Mouse (Mus musculus) stomach, embryonic 15.5 days (tissue): ENCODE results near the gene Gnat2. TPM values are rescaled to one million over a fixed set of nuclear protein-coding genes. Genes with fewer than 3 reads are reported as not detected.

Source experiments
- ATAC-seq: fragments of 200-750 bp; cut with Nextera tagmentation; 2 replicates; pipeline ENCODE4 v1.8.0; 2017; ENCODE audit warnings: low read depth, moderate number of reproducible peaks, moderate TSS enrichment; ENCODE audit not compliant: insufficient read depth, low FRiP score
- H3K27ac ChIP-seq: fragments of 300-500 bp; sonication (generic); 2 replicates; pipeline ENCODE4 v1.5.1; 2015; ENCODE audit warnings: mild to moderate bottlenecking, inconsistent platforms
- H3K27me3 ChIP-seq: fragments of 300-500 bp; sonication (generic); replicated peaks from 2 replicates; pipeline ENCODE4 v1.6.1; 2015; ENCODE audit warnings: inconsistent platforms
- H3K36me3 ChIP-seq: fragments of 300-500 bp; sonication (generic); 2 replicates; pipeline ENCODE4 v1.6.1; 2015; ENCODE audit warnings: inconsistent platforms
- H3K4me1 ChIP-seq: fragments of 300-500 bp; sonication (generic); 2 replicates; pipeline ENCODE4 v1.6.1; 2015; ENCODE audit warnings: inconsistent platforms
- H3K4me2 ChIP-seq: fragments of 300-500 bp; sonication (generic); 2 replicates; pipeline ENCODE4 v1.6.1; 2015; ENCODE audit warnings: mild to moderate bottlenecking, inconsistent platforms
- H3K4me3 ChIP-seq: fragments of 300-500 bp; sonication (generic); replicated peaks from 2 replicates; pipeline ENCODE4 v1.5.1; 2015; ENCODE audit warnings: inconsistent platforms
- H3K9ac ChIP-seq: fragments of 300-500 bp; sonication (generic); 2 replicates; pipeline ENCODE4 v1.6.1; 2015; ENCODE audit warnings: inconsistent platforms
- H3K9me3 ChIP-seq: fragments of 300-500 bp; sonication (generic); 2 replicates; pipeline ENCODE4 v1.6.1; 2016; ENCODE audit warnings: inconsistent platforms
- WGBS: fragments of 180-500 bp; shearing (Covaris S2); methylation state at CpG from one replicate; pipeline ENCODE4 v1.1.7; 2015; 5-methylcytosine and 5-hydroxymethylcytosine counted together
- polyA plus RNA-seq: library from polyadenylated mRNA; unstranded; fragments of >200 nt; fragmentation: Nextera tagmentation; extraction: Ambion mirVana; gene quantifications from 2 replicates; pipeline ENCODE4 v1.2.1, GENCODE M21; 2015

The Gnat2 gene
- polyA plus RNA-seq, 1 experiment from 2014 or later: 1.8 TPM

GRCm38 (mm10) chr3:108069231-108069870, 23.2 kb upstream of the Gnat2 start:
- Histone ChIP-seq H3K27ac (peak overlapping the region; percentile 54), H3K9ac (no peak overlapping the region), H3K36me3 (peaks cover 4% of the 10 kb centered on the region), H3K4me1 (peaks cover 8% of the 10 kb centered on the region; the same call in 1 of the 2 replicates), H3K27me3 (no peaks in the 10 kb centered on the region), H3K4me3 (no peak overlapping the region), H3K4me2 (peak overlapping the region; percentile 14; the same call in 1 of the 2 replicates), H3K9me3 (no peaks in the 10 kb centered on the region)
- WGBS: 55% methylated on average over 13 of the region's 13 CpGs
- ATAC-seq: peak; percentile 62

DNA sequence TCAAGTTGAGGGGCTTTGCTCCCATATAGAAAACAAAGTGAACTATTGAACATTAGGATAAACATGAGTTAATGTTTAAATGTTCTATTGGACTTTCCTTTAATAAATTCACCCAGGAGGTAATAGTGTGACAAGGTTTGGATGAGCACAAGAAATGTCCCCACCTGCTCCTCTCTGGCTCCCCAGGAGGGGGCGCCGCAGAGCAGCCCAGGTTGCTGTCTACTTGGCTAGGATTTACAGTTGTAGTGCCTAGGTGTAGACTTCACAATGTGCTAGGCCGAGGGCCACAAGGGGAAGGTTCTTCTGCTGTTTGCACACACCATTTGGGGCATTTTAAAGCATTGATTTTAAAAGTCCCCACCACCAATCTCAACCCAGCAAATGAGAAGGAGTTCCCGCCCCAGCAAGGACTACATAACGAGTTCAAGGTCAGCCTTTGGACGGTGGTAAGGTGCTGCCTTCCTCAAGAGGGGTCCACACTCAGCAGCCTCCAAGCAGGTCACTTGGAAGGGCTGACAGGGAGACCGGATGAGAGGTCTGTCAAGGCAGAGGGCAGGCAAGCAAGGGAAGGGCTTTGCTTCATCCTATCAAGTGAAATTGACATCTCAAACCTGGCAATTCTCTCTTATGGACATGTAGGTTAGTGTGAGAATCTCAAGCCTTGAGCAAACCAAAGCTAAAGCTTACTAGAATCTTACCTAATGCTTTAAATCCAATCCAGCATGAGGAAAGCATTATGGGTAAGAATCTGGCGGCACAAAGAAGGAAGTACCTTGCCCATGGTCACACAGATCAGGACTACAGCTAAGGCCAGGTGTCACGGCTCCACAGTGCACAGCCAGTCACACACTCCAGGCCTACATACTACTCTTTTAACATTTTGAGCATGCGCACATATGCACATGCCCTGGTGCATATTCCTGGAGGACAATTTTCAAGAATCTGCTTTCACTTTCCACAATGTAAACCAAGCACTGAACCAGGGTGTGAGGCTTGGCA, 22.0 kb upstream of the Gnat2 start:
- Histone ChIP-seq H3K4me2 (no peak overlapping the region), H3K9ac (no peak overlapping the region), H3K4me1 (peaks cover 8% of the 10 kb centered on the region; the same call in 1 of the 2 replicates), H3K27ac (no peak overlapping the region; the same call in 1 of the 2 replicates), H3K36me3 (peaks cover 16% of the 10 kb centered on the region), H3K9me3 (no peaks in the 10 kb centered on the region), H3K27me3 (no peaks in the 10 kb centered on the region), H3K4me3 (no peak overlapping the region)
- no peak for ATAC-seq
- WGBS: 61% methylated on average over 10 of the region's 10 CpGs

DNA sequence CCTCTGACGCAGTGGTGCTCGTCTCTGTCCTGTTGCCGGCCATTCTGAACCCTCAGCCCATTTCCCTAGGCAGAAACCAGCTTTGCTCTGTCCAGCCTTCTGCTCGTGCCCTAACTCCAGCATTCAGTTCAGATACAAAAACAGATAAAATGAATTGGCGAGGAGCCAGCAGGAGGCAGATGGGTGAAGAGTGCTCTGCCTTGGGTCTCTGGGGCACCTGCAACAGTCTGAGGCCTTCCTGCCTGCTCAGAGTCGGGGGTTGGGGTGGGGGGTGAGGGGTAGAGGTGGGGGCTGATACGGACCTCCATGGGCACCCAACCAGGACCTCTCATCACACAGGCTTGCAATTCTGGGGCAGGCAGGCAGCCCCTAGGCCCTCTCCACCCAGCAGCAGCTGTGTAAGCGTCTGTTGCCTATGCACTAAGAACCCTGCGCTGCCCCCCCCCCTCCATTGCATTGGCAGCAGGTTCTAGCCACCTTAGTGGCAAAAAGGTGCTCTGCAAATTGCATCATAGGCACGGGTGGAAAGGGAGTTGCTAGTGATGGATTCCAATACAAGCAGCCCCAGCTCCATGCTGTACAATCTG, 19.5 kb upstream of the Gnat2 start:
- H3K9ac ChIP-seq: no peak overlapping the region
- peaks cover 37% of the 10 kb centered on the region for H3K36me3 ChIP-seq

DNA sequence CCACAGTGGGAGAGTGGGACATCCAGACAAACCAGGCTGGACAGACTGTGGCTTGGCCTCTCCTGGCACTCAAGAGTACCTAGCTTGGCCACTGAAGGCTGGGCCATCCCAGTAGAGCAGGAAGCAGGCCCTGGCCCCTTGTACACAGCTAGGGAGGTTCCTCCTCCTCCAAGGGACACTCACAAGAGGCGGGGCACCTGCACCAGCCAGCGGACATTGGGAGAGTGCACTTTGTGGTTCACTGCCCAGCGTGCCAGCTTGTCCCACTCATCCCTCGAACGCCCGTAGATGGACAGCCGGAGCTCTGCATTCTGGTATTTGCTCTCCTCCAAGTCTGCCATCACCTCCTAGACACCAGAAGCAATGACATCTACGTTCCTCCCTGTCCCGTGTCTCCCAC, 15.8 kb upstream of the Gnat2 start:
- H3K4me2 ChIP-seq: no peak overlapping the region
- H3K9ac ChIP-seq: no peak overlapping the region
- WGBS: 91% methylated on average over 9 of the region's 9 CpGs
- H3K27me3 ChIP-seq: no peaks in the 10 kb centered on the region
- H3K4me1 ChIP-seq: peaks cover 4% of the 10 kb centered on the region; the same call in 1 of the 2 replicates
- peaks cover 56% of the 10 kb centered on the region for H3K36me3 ChIP-seq
- H3K4me3 ChIP-seq: no peak overlapping the region
- H3K27ac ChIP-seq: no peak overlapping the region
- no peak for ATAC-seq
- no peaks in the 10 kb centered on the region for H3K9me3 ChIP-seq

More for the DNA sequence above, 19.5 kb upstream of the Gnat2 start:
- ATAC-seq: no peak
- no peaks in the 10 kb centered on the region for H3K27me3 ChIP-seq
- H3K27ac ChIP-seq: no peak overlapping the region
- H3K4me1 ChIP-seq: peaks cover 8% of the 10 kb centered on the region; the same call in 1 of the 2 replicates
- no peaks in the 10 kb centered on the region for H3K9me3 ChIP-seq
- 71% methylated on average over 10 of the region's 10 CpGs for WGBS
- H3K4me2 ChIP-seq: no peak overlapping the region
- no peak overlapping the region for H3K4me3 ChIP-seq

GRCm38 (mm10) chr3:108081681-108082080, 10.9 kb upstream of the Gnat2 start:
- H3K4me2 ChIP-seq: 0 out of 2 replicates have a peak overlapping the region, but pooled peaks have one; percentile 4
- peaks cover 33% of the 10 kb centered on the region for H3K4me1 ChIP-seq
- H3K36me3 ChIP-seq: peaks cover 30% of the 10 kb centered on the region
- H3K27ac ChIP-seq: peak overlapping the region; percentile 8
- H3K27me3 ChIP-seq: no peaks in the 10 kb centered on the region
- no peaks in the 10 kb centered on the region for H3K9me3 ChIP-seq
- ATAC-seq: no peak
- H3K4me3 ChIP-seq: no peak overlapping the region
- 59% methylated on average over 4 of the region's 4 CpGs for WGBS
- no peak overlapping the region for H3K9ac ChIP-seq

GRCm38 (mm10) chr3:108082251-108082875, 10.2 kb upstream of the Gnat2 start:
- Histone ChIP-seq H3K4me2 (0 out of 2 replicates have a peak overlapping the region, but pooled peaks have one; percentile 4), H3K4me1 (peaks cover 33% of the 10 kb centered on the region), H3K27me3 (no peaks in the 10 kb centered on the region), H3K36me3 (peaks cover 23% of the 10 kb centered on the region; the same call in 1 of the 2 replicates), H3K4me3 (no peak overlapping the region), H3K9ac (no peak overlapping the region), H3K27ac (no peak overlapping the region; the same call in 1 of the 2 replicates), H3K9me3 (no peaks in the 10 kb centered on the region)
- ATAC-seq: no peak
- WGBS: 76% methylated on average over 1 of the region's 1 CpGs

- no peak overlapping the region for H3K27ac ChIP-seq
- H3K4me2 ChIP-seq: no peak overlapping the region
- H3K4me3 ChIP-seq: no peak overlapping the region
- no peak overlapping the region for H3K9ac ChIP-seq
- no peak for ATAC-seq
- no peaks in the 10 kb centered on the region for H3K27me3 ChIP-seq
- H3K9me3 ChIP-seq: no peaks in the 10 kb centered on the region
- WGBS: 46% methylated on average over 2 of the region's 2 CpGs
- peaks cover 19% of the 10 kb centered on the region; the same call in 1 of the 2 replicates for H3K36me3 ChIP-seq
- peaks cover 33% of the 10 kb centered on the region for H3K4me1 ChIP-seq
Measured at GRCm38 (mm10) chr3:108083161-108083560, 9.4 kb upstream of the Gnat2 start.

DNA sequence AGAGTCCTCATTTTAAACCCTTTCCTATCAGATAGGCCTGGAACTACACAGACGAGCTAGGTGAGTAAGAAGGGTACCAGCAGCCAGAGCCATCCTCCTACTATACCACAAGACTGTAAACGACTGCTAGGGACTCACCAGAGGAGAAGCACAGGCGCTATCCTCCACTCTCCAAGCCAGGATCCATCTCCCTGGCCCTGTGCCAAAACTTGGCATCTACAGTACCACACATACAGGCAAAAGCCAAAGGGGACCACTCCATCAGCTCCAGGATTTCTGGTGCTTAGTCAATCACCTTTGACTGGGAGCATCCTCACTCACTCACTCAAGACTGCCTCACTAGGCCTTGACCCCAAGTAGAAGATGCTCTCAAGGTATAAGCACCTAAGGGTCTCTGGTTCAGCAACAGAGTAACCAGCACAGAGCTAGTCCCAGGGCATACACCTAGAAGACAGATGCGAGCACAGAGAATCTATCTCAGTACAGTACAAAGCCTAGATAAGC, 8.6 kb upstream of the Gnat2 start:
- Histone ChIP-seq H3K27ac (no peak overlapping the region), H3K4me2 (peak overlapping the region; percentile 95), H3K27me3 (no peaks in the 10 kb centered on the region), H3K4me1 (peaks cover 38% of the 10 kb centered on the region), H3K9me3 (no peaks in the 10 kb centered on the region), H3K4me3 (peak overlapping the region; percentile 60; the same call in 1 of the 2 replicates), H3K9ac (no peak overlapping the region), H3K36me3 (peaks cover 13% of the 10 kb centered on the region; the same call in 1 of the 2 replicates)
- no peak for ATAC-seq
- 66% methylated on average over 4 of the region's 4 CpGs for WGBS

- Histone ChIP-seq H3K9ac (peak overlapping the region; percentile 40; the same call in 1 of the 2 replicates), H3K4me2 (peak overlapping the region; percentile 95), H3K36me3 (peaks cover 5% of the 10 kb centered on the region; the same call in 1 of the 2 replicates), H3K9me3 (no peaks in the 10 kb centered on the region), H3K27ac (peak overlapping the region; percentile 96), H3K4me1 (peaks cover 43% of the 10 kb centered on the region), H3K4me3 (peak overlapping the region; percentile 60), H3K27me3 (no peaks in the 10 kb centered on the region)
- peak; percentile 3; the same call in 1 of the 2 replicates for ATAC-seq
- WGBS: 8% methylated on average over 13 of the region's 13 CpGs
Measured at GRCm38 (mm10) chr3:108084767-108085270, 7.8 kb upstream of the Gnat2 start.

DNA sequence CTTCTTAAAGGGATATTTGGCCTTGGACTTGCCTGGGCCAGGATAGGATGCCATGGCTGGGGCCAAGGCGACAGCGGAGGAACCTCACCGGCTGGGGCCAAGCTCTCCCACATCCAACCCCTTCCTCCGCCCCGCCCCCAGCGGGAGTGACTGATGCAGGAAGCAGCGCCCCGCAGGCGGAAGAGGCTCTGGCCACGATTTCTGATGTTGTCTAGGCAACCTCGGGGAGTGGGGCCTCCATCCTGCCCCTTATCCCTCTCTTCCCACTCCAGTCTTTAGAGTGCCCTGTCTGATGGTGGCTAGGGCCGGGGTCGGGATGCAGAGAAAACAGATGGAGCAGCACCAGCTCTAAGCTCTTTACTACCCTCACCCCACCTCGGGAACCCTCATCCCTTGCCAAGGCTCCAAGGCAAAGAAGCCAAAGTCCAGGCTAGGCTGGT, 7.3 kb upstream of the Gnat2 start:
- Histone ChIP-seq H3K9ac (peak overlapping the region; percentile 40; the same call in 1 of the 2 replicates), H3K9me3 (no peaks in the 10 kb centered on the region), H3K4me2 (peak overlapping the region; percentile 95), H3K27ac (peak overlapping the region; percentile 96), H3K36me3 (no peaks in the 10 kb centered on the region), H3K4me3 (peak overlapping the region; percentile 60), H3K4me1 (peaks cover 43% of the 10 kb centered on the region), H3K27me3 (no peaks in the 10 kb centered on the region)
- under 1% methylated on average over 14 of the region's 14 CpGs for WGBS
- ATAC-seq: peak; percentile 81
